Mouse (Mus musculus) limb, embryonic 13.5 days (tissue): ENCODE data around the gene Taf1b. TPM values are rescaled to one million over a fixed set of nuclear protein-coding genes. Genes with fewer than 3 reads are reported as not detected.

ENCODE experiments used
- ATAC-seq: fragments of 200-750 bp; cut with Nextera tagmentation; 2 replicates; pipeline ENCODE4 v1.8.0; 2017; ENCODE audit warnings: low read depth, moderate number of reproducible peaks, moderate TSS enrichment; ENCODE audit not compliant: low FRiP score
- H3K27ac ChIP-seq: fragments of 300-500 bp; sonication (generic); 2 replicates; pipeline ENCODE4 v1.5.1; 2015; ENCODE audit warnings: inconsistent platforms, mild to moderate bottlenecking, moderate library complexity
- H3K27me3 ChIP-seq: fragments of 300-500 bp; sonication (generic); 2 replicates; pipeline ENCODE4 v1.6.1; 2015; ENCODE audit warnings: mild to moderate bottlenecking, inconsistent platforms
- H3K36me3 ChIP-seq: fragments of 300-500 bp; sonication (generic); 2 replicates; pipeline ENCODE4 v1.6.1; 2015; ENCODE audit warnings: inconsistent platforms, mild to moderate bottlenecking, moderate library complexity
- H3K4me1 ChIP-seq: fragments of 300-500 bp; sonication (generic); 2 replicates; pipeline ENCODE4 v1.6.1; 2015; ENCODE audit warnings: inconsistent platforms
- H3K4me2 ChIP-seq: fragments of 300-500 bp; sonication (generic); replicated peaks from 2 replicates; pipeline ENCODE4 v1.6.1; 2015; ENCODE audit warnings: inconsistent platforms, mild to moderate bottlenecking, moderate library complexity
- H3K4me3 ChIP-seq: fragments of 300-500 bp; sonication (generic); 2 replicates; pipeline ENCODE4 v1.5.1; 2015; ENCODE audit warnings: moderate library complexity, mild to moderate bottlenecking, inconsistent platforms
- H3K9ac ChIP-seq: fragments of 300-500 bp; sonication (generic); 2 replicates; pipeline ENCODE4 v1.6.1; 2015; ENCODE audit warnings: mild to moderate bottlenecking, inconsistent platforms
- H3K9me3 ChIP-seq: fragments of 300-500 bp; sonication (generic); 2 replicates; pipeline ENCODE4 v1.6.1; 2016; ENCODE audit warnings: inconsistent platforms
- WGBS: fragments of 180-500 bp; shearing (Covaris S2); methylation state at CpG from one replicate; pipeline ENCODE4 v1.1.7; 2015; 5-methylcytosine and 5-hydroxymethylcytosine counted together
- polyA plus RNA-seq: library from polyadenylated mRNA; unstranded; fragments of >200 nt; fragmentation: Nextera tagmentation; extraction: Ambion mirVana; gene quantifications from 2 replicates; pipeline ENCODE4 v1.2.1, GENCODE M21; 2015

Gene Taf1b
- polyA plus RNA-seq, 1 experiment from 2014 or later, result 29.6 TPM

DNA sequence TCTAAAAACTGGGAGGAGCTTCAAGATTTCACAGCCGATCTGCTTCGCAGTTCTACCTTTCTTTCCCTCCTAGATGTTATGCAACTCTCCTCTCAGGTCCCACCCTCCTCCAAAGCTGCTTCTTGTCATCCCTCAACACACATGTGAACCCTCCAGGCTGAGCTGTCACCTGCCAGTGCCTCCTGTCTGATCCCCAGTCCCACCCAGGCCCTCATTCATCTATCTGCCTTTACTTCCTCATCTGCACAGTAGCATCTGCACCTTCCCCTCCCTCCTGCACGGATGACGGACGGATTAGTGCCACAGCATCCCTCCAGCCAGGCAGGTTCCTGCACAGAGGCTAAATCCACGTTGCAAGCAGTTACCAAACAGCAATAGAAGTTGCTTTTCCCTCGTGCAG is 88.0 kb downstream of the Taf1b start:
- no peak for ATAC-seq
- no peaks in the 10 kb centered on the region for H3K36me3 ChIP-seq
- no peak overlapping the region for H3K9ac ChIP-seq
- no peak overlapping the region for H3K4me2 ChIP-seq
- no peak overlapping the region for H3K27ac ChIP-seq
- no peaks in the 10 kb centered on the region for H3K4me1 ChIP-seq
- no peaks in the 10 kb centered on the region for H3K27me3 ChIP-seq
- 63% methylated on average over 7 of the region's 7 CpGs for WGBS
- no peaks in the 10 kb centered on the region for H3K9me3 ChIP-seq
- no peak overlapping the region for H3K4me3 ChIP-seq

DNA sequence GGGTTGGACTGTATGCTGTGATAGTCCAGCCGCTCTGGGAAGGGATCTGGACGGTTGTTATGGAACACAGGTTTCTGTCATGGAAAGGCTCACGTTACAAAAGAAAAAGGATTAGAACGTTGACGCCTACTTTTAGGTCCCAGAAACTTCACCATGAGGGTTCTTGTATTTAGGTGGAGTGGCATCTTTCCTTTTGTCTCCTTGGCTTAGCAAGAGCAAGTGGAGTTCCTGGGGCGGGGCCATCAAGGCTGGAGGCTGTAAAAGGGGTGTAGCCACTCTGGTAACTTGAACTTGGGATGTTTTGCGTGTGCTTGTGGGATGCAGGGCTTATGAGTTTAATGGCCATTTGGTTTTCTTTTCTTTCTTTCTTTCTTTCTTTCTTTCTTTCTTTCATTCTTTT is 92.2 kb downstream of the Taf1b start:
- no peak for ATAC-seq
- H3K27ac ChIP-seq, result no peak overlapping the region
- H3K36me3 ChIP-seq, result no peaks in the 10 kb centered on the region

DNA sequence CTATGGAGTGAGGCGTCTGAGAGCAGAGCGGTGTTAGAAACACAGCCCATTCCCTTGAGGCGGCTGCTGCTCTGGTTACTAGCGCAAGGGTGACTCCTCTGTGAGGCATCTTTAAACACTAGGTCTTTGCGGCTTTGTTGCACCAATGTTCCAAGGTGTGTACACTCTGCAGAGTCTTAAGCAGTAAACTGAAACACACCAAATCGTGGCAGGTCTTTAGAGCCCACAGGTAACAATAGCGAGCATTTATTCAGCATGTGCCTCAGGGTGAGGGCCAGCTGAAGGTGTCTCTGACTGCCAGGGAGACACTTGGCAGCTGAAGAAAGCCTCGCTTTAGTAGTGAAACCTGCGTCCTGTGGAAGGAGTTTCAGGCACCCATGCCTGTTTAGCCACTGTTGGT is 93.9 kb downstream of the Taf1b start:
- Histone ChIP-seq H3K4me1 (peaks cover 17% of the 10 kb centered on the region), H3K4me2 (no peak overlapping the region)
- ATAC-seq, result no peak

More for the DNA sequence above, 92.2 kb downstream of the Taf1b start:
- Histone ChIP-seq H3K9me3 (no peaks in the 10 kb centered on the region), H3K9ac (no peak overlapping the region), H3K27me3 (no peaks in the 10 kb centered on the region), H3K4me1 (peaks cover 16% of the 10 kb centered on the region), H3K4me2 (no peak overlapping the region), H3K4me3 (no peak overlapping the region)
- 72% methylated on average over 7 of the region's 7 CpGs for WGBS

DNA sequence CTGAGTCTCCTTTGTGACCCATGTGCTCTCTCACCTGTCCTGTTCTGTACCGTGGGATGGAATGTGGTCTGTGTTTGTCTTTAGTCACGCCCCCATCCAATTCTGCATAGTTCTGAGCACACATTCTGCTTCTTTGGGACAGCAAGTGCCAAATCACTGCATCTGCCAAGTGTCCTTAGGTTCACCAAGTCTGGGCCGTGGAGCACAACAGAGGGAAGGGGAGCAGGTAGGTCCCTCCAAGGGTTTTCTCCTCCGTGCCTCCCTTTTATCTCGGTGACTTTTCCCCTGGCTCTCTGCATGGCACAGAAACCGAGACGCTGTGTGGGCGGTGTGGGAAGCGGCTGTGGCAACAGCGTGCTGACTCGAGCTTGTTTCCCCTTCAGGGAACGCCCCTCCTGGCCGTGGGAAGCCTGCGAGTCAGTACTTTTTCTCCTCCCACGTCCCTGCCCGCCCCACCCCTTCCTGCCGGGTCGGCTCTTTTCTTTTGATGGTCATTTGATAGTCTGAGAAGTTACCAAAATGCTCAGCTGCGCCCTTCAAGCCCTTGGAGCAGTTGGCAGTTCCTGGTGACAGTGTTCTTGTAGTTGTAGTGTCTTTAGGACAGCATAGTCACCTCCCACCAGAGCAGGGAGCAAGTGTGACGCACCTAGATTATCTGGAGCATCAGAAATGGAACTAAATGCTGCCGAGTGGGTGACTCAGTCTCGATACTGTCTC is 95.0 kb downstream of the Taf1b start:
- H3K4me3 ChIP-seq, result peak overlapping the region; percentile 30
- WGBS, result 12% methylated on average over 22 of the region's 22 CpGs
- H3K4me2 ChIP-seq, result peak overlapping the region; percentile 62
- no peak overlapping the region for H3K27ac ChIP-seq
- no peaks in the 10 kb centered on the region for H3K36me3 ChIP-seq
- peak; percentile 70 for ATAC-seq
- no peaks in the 10 kb centered on the region for H3K9me3 ChIP-seq
- 0 out of 2 replicates have a peak, but pooled peaks cover 5% of the 10 kb centered on the region for H3K27me3 ChIP-seq
- peaks cover 18% of the 10 kb centered on the region for H3K4me1 ChIP-seq
- H3K9ac ChIP-seq, result 0 out of 2 replicates have a peak overlapping the region, but pooled peaks have one; percentile 25

More for the DNA sequence above, 93.9 kb downstream of the Taf1b start:
- Histone ChIP-seq H3K9ac (no peak overlapping the region), H3K4me3 (no peak overlapping the region), H3K27ac (no peak overlapping the region), H3K27me3 (0 out of 2 replicates have a peak, but pooled peaks cover 5% of the 10 kb centered on the region), H3K9me3 (no peaks in the 10 kb centered on the region), H3K36me3 (no peaks in the 10 kb centered on the region)
- 77% methylated on average over 9 of the region's 9 CpGs for WGBS

DNA sequence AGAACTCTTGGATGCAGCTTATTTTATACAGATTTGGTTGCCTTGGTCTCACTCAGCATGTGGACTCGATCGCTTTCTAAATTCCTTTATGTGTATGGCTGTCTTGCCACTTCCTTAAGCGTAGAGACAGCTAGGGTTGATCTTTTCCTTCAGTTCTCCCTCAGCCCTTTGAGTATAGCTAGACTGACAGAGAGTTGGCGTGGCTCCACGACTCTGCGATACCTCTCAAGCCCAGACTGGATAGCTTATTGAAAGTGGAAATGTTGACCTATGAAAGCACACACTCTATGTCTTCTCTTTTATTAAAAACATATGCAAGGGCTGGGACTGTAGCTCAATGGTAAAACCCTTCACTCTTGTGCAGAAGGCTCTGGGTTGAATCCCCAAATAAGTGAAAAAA is 99.2 kb downstream of the Taf1b start:
- no peaks in the 10 kb centered on the region for H3K36me3 ChIP-seq
- 62% methylated on average over 6 of the region's 6 CpGs for WGBS
- no peak overlapping the region for H3K27ac ChIP-seq
- 0 out of 2 replicates have a peak, but pooled peaks have one; percentile 42 for ATAC-seq
- H3K9me3 ChIP-seq, result no peaks in the 10 kb centered on the region
- no peak overlapping the region for H3K9ac ChIP-seq
- H3K4me3 ChIP-seq, result no peak overlapping the region
- 0 out of 2 replicates have a peak, but pooled peaks cover 5% of the 10 kb centered on the region for H3K27me3 ChIP-seq
- no peak overlapping the region for H3K4me2 ChIP-seq
- H3K4me1 ChIP-seq, result peaks cover 19% of the 10 kb centered on the region

DNA sequence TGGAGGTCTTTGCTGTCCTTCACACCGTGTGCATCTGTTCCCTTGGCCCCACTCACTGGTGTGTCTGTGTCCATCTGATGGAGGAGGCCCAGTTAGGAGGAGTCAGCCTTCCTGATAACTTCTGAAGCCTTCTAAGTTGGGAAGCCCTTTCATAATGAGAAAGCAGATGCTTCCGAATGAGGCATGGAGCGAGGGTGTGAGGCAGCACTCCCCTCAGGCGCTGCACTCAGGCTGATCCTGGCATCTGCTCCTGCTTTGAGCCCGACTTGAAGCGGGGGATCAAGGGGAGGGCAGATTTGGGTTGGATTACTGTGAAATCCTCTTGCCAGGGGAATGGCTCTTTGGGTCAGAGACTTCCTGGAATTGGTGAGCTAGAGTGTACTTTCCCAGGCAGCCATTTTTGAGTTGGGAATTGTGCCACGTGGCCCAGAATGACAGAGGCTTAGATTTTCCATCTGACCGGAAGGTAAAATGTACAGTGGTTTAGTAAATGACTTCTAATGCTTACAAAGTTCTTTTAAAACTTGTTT is 101.3 kb downstream of the Taf1b start:
- Histone ChIP-seq H3K4me3 (no peak overlapping the region), H3K9me3 (no peaks in the 10 kb centered on the region), H3K4me1 (peaks cover 8% of the 10 kb centered on the region; the same call in 1 of the 2 replicates), H3K4me2 (no peak overlapping the region), H3K36me3 (no peaks in the 10 kb centered on the region), H3K27me3 (0 out of 2 replicates have a peak, but pooled peaks cover 5% of the 10 kb centered on the region), H3K27ac (no peak overlapping the region), H3K9ac (no peak overlapping the region; the same call in 1 of the 2 replicates)
- 42% methylated on average over 8 of the region's 8 CpGs for WGBS
- no peak for ATAC-seq

DNA sequence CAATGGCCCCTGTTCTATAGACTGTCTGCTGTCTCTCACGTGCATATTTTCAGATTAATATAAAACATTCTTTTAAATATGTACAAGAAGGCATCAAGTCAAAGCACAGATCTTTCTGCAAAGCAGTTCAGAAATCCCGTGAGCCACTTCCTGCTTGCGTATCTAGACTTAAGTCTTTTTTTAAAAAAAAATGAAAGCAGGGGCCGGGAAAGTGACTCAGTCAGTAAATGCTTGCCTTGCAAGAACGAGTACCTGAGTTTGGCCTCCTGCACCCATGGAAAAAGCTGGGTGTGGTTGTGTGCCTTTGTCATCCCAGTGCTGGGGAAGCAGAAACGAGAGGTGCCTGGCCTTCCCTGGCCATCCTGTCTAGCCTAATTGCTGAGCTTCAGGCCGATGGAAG is 101.9 kb downstream of the Taf1b start:
- no peak for ATAC-seq
- peaks cover 8% of the 10 kb centered on the region; the same call in 1 of the 2 replicates for H3K4me1 ChIP-seq
- no peaks in the 10 kb centered on the region for H3K9me3 ChIP-seq
- H3K4me3 ChIP-seq, result no peak overlapping the region
- no peaks in the 10 kb centered on the region for H3K36me3 ChIP-seq
- H3K27ac ChIP-seq, result no peak overlapping the region
- H3K4me2 ChIP-seq, result no peak overlapping the region
- 82% methylated on average over 7 of the region's 7 CpGs for WGBS
- H3K9ac ChIP-seq, result no peak overlapping the region
- H3K27me3 ChIP-seq, result 0 out of 2 replicates have a peak, but pooled peaks cover 5% of the 10 kb centered on the region

DNA sequence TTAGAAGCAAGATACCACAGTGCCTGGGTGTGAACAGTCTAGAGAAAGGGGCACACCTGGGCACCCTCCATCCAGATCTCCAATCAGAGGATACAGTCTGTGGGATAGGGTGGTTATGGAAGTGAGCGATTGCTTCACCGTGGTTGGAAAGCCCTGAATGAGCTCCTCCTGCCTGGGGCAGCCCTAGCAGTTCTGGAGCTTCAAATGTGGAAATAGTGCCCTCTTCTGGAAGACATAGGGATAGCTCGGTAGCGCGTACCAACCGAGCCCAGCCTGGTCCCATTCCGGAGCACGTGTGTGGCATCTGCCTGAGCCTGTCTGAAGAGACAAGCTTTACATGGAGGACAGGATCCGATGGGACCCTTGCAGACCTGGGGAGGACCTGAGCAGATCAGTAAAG is 102.6 kb downstream of the Taf1b start:
- WGBS, result 3% methylated on average over 9 of the region's 9 CpGs
- Histone ChIP-seq H3K9ac (no peak overlapping the region), H3K27me3 (0 out of 2 replicates have a peak, but pooled peaks cover 5% of the 10 kb centered on the region), H3K9me3 (no peaks in the 10 kb centered on the region), H3K4me3 (no peak overlapping the region), H3K4me2 (no peak overlapping the region), H3K27ac (no peak overlapping the region), H3K36me3 (no peaks in the 10 kb centered on the region), H3K4me1 (peaks cover 8% of the 10 kb centered on the region; the same call in 1 of the 2 replicates)
- peak; percentile 66; the same call in 1 of the 2 replicates for ATAC-seq

DNA sequence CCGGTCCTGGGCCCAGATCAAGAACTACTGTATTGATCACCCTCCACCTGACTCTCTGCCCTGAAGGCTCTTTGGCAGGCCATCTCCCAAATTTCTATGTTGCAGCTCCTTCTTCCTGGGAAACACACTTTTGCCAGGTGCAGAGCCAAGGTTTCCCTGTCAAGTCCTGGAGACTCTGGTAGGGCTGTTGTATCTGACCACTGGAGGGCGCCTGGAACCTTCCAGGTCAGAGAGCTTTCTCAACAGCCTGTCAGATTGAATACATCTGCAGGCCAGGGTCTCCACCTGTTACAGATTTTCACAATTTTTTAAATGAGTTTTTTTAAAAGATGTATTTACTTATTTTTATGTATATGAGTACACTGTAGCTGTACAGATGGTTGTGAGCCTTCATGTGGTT is 105.1 kb downstream of the Taf1b start:
- no peak for ATAC-seq
- Histone ChIP-seq H3K4me1 (peaks cover 5% of the 10 kb centered on the region; the same call in 1 of the 2 replicates), H3K27ac (no peak overlapping the region), H3K9me3 (no peaks in the 10 kb centered on the region), H3K36me3 (no peaks in the 10 kb centered on the region), H3K9ac (no peak overlapping the region), H3K4me2 (no peak overlapping the region), H3K27me3 (no peaks in the 10 kb centered on the region), H3K4me3 (no peak overlapping the region)
- WGBS, result 36% methylated on average over 2 of the region's 2 CpGs

DNA sequence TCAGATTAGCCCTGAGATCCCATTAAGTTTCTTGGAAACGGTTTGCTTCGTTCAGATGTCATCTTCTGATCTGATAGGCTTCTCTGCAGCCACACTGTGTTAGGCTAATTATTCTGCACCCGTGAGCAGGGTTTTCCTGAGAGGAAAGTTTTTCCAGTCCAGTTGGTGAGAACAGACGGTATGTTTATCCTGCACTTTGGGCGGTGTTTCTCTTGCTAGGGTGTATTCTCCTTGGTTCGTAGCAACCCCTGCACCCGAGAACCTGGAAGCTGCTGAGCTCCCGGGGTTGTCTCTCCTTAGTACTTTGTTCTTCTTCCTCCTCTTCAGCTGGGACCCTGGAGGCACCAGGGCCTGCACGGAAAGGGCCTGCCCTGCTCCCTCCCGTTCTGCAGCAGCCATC is 108.0 kb downstream of the Taf1b start:
- no peak overlapping the region for H3K9ac ChIP-seq
- H3K9me3 ChIP-seq, result no peaks in the 10 kb centered on the region
- H3K27me3 ChIP-seq, result no peaks in the 10 kb centered on the region
- H3K36me3 ChIP-seq, result no peaks in the 10 kb centered on the region
- no peaks in the 10 kb centered on the region for H3K4me1 ChIP-seq
- no peak overlapping the region for H3K27ac ChIP-seq
- no peak overlapping the region for H3K4me2 ChIP-seq
- no peak for ATAC-seq
- no peak overlapping the region for H3K4me3 ChIP-seq
- 81% methylated on average over 10 of the region's 10 CpGs for WGBS
